Mouse (Mus musculus) heart, adult 11 months (tissue): ENCODE data around the gene Frrs1l.

Experiments
- DNase-seq: peaks from one replicate; pipeline ENCODE4 v3.0.0; 2022

Gene Frrs1l

GRCm38 (mm10) chr4:56963687-56964086 is 26.5 kb downstream of the Frrs1l start:
- DNase-seq, result peak; percentile 61

GRCm38 (mm10) chr4:56961320-56961925 is 28.8 kb downstream of the Frrs1l start:
- peak; percentile 95 for DNase-seq

GRCm38 (mm10) chr4:56957518-56957917 is 32.7 kb downstream of the Frrs1l start:
- DNase-seq, result peak; percentile 92

GRCm38 (mm10) chr4:56953235-56953634 is 37.0 kb downstream of the Frrs1l start:
- peak; percentile 33 for DNase-seq

GRCm38 (mm10) chr4:56951701-56952100 is 38.5 kb downstream of the Frrs1l start:
- DNase-seq, result peak; percentile 42

- peak; percentile 96 for DNase-seq
These were observed 40.7 kb downstream of the Frrs1l start for GRCm38 (mm10) chr4:56949494-56949893.

GRCm38 (mm10) chr4:56946641-56947640 is 43.2 kb downstream of the Frrs1l start, which contains the start of gene Tmem245:
Gene Tmem245 (minus strand): TSS chr4:56947437.
- peak; percentile 99 for DNase-seq

GRCm38 (mm10) chr4:56946180-56946579 is 44.0 kb downstream of the Frrs1l start:
- DNase-seq, result no peak

GRCm38 (mm10) chr4:56944286-56944685 is 45.9 kb downstream of the Frrs1l start:
- DNase-seq, result peak; percentile 92

- DNase-seq, result no peak
These were observed 46.9 kb downstream of the Frrs1l start for GRCm38 (mm10) chr4:56943258-56943657.

- DNase-seq, result no peak
These were observed 47.6 kb downstream of the Frrs1l start for GRCm38 (mm10) chr4:56942567-56942966.

GRCm38 (mm10) chr4:56941481-56941880 is 48.7 kb downstream of the Frrs1l start:
- no peak for DNase-seq

GRCm38 (mm10) chr4:56937136-56937535 is 53.1 kb downstream of the Frrs1l start:
- peak; percentile 88 for DNase-seq

- no peak for DNase-seq
These were observed 54.9 kb downstream of the Frrs1l start for GRCm38 (mm10) chr4:56935327-56935726.

GRCm38 (mm10) chr4:56933154-56933553 is 57.0 kb downstream of the Frrs1l start:
- no peak for DNase-seq

GRCm38 (mm10) chr4:56932096-56932495 is 58.1 kb downstream of the Frrs1l start:
- DNase-seq, result peak; percentile 96

GRCm38 (mm10) chr4:56930312-56930711 is 59.9 kb downstream of the Frrs1l start:
- DNase-seq, result no peak

- DNase-seq, result peak; percentile 52
These were observed 63.2 kb downstream of the Frrs1l start for GRCm38 (mm10) chr4:56926971-56927370.

- no peak for DNase-seq
These were observed 68.0 kb downstream of the Frrs1l start for GRCm38 (mm10) chr4:56922229-56922628.

- DNase-seq, result peak; percentile 86
These were observed 74.4 kb downstream of the Frrs1l start for GRCm38 (mm10) chr4:56915732-56916325.

GRCm38 (mm10) chr4:56914761-56915160 is 75.4 kb downstream of the Frrs1l start:
- no peak for DNase-seq

GRCm38 (mm10) chr4:56914338-56914737 is 75.9 kb downstream of the Frrs1l start:
- DNase-seq, result peak; percentile 60

- peak; percentile 63 for DNase-seq
These were observed 77.7 kb downstream of the Frrs1l start for GRCm38 (mm10) chr4:56912382-56913001.
